Mouse (Mus musculus): ENCODE results near the gene Pdxp.
"Not testable (repeated sequence)": the region's sequence is repeated elsewhere in the genome, so short reads cannot be mapped to it uniquely, and the experiment has no call there.

Pdxp gene

GRCm38 (mm10) chr15:78913632-78914090 is at the start of gene Pdxp:
TSS of gene Pdxp (plus strand) at chr15:78913919.
- peak; percentile 87 for DNase-seq (ENCODE audit: low read depth, low spot score)

- DNase-seq (ENCODE audit: low read depth, low spot score), result no peak
These were observed 45.3 kb upstream of the Pdxp start for GRCm38 (mm10) chr15:78868398-78868797.

DNA sequence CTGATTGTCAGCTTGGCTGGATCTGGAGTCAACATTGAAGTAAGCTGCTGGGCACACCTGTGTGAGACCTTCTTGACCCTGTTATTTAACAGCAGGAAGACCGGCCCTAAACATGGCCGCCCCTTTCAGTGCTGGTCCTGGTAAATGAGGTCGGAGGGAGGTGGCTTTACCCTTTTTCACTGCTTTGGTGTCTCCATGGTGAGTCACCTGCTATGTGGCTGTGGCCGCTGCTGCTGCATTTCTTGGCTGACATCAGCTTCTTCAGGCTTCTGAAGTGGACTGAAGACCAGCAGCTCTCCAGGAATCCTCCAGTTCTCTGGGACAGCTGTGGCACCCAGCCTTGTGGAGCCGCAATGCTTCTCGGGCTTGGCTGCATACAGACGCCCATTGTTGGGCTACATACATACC is 44.9 kb upstream of the Pdxp start:
- DNase-seq (ENCODE audit: low read depth, low spot score), result no peak

DNA sequence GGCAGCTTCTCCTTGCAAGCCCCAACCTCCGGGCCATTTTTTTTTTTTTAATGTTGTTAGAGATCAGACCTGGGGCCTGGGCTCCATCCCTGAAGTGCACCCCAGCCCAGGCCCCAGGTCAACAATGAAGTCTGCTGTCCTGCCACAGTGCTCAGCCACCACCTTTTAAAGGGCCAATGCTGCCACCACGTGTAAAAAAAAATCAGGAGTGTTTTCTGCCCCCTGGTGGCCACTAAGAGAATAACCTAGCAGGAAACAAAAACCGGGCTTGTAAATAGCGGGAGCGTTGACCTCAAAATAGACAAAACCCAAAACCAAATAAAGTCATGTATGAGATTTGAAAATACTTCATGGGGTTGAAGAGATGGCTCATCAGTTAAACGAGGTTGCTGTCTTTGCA is 43.9 kb upstream of the Pdxp start:
- DNase-seq (ENCODE audit: low read depth, low spot score), result no peak

DNA sequence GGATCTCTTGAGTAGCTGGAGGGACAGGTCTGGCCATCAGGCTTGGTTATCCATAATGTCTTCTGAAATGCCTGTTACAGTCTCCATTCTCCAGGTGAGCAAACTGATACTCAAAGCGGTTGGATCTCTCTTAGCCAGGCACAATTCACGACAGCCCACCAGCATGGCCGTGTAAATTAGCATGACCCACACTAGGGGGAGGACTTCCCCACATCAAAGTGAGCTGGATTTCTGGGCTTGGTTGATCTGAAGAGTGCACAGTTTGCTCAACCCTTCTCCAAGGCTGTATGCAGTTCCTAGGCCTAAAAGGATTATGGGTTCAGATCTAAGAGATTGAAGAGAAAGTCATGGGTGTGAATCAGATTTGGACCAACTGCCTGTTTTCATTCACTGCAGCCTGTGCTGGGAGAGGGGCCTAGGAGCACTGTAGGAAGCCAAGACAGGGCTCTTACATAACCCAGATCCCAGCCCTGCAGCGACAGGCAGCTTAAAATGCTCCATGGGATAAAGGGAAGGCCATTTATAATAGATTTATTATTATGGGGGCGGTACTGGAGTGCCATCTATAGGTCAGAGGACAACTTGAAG is 41.6 kb upstream of the Pdxp start:
- DNase-seq (ENCODE audit: low read depth, low spot score), result no peak

- no peak for DNase-seq (ENCODE audit: low read depth, low spot score)
These were observed 39.8 kb upstream of the Pdxp start for GRCm38 (mm10) chr15:78873803-78874435.

DNA sequence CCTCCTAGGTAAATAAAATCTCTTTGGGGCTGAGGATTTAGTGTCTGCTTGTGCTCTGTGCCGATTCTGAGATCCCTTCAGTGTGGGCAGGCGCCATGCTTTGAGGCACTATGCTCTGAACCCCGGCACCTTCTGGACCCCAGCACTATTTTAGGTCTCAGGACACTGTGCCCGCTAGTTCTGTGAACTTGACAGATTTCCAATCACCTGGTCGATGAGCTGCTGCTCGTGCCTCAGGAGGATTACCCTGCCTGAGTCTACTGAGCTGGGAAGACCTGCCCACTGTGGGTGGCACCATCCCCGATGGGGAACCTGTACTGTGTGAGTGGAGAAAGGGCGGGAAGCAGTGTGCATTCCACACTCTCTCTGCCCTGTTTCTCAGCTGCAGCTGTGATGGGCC is 38.7 kb upstream of the Pdxp start:
- DNase-seq (ENCODE audit: low read depth, low spot score), result no peak

GRCm38 (mm10) chr15:78875537-78875936 is 38.2 kb upstream of the Pdxp start:
- no peak for DNase-seq (ENCODE audit: low read depth, low spot score)

GRCm38 (mm10) chr15:78876258-78876696 is 37.4 kb upstream of the Pdxp start:
- DNase-seq (ENCODE audit: low read depth, low spot score), result peak; percentile 43

DNA sequence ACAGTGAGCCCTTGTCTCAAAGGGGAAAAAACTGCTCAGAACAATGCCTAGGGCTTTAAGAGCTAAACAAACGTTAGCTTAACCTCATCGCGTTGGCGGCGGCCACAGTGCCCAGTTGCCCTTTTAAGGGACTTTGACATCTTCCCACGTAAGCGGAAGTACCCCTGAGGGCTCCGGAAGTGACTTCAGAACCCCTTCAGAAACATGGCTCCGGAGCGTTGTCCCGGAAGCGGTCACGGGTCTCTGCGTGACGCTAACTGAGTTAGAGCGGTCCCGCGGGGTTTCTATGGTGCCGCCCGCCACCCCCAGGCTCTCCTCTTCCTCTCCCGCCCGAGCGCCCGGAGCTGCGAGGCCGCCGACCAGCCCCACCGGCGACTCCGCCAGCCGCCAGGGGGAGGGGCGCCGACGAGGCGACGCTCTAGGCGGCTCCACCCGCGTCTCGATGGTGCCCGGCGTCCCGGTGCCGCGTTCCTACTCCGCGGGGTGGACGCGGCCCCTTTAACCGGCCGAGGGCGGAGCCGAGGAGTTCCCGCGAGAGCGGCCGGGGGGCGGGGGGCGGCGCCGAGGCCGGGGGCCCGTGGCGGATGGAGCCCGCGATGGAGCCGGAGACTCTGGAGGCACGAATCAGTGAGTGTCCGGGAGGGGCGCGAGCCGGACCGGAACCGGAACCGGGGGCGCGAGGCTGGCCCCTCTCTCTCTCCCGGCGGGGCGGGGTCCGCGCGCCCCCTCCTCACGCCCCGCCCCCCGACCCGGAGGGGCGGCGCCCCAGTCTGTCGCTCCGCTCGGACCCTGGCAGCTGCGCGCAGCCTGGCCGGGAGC is 36.5 kb upstream of the Pdxp start, which contains the start of gene Gga1:
TSS of gene Gga1 (plus strand) at position 200 of the 819 bp plus-strand sequence.
- peak; percentile 91 for DNase-seq (ENCODE audit: low read depth, low spot score)

DNA sequence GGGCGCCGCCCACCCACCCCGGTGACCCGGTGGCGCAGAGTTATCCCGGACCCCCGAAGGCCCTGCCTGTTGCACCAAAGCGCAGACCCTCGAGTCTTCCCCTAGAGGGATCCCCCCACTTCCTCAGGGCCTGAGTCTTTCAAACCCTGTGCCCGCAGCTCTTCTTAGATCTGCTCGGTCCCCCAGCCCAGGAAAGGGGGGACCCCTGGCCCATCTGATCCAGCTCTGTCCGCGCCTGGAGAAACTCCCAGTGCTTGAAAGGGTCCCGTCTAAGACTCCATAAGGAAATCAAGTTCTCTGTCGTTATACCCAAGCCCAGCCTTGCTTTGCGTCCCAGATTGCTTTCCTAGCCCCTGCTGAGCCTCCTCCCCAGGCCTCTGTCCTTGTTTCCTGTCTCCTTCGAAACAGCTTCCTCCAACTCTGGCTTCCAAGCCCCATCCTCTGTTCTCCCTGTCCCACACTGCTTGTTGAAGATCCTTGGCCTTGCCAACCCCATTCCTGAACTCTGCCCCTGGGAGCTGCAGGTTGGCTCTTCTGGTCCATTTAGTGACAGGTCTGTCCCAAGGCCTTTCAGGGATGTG is 35.8 kb upstream of the Pdxp start:
- no peak for DNase-seq (ENCODE audit: low read depth, low spot score)

GRCm38 (mm10) chr15:78878792-78879516 is 34.8 kb upstream of the Pdxp start:
- not testable (repeated sequence) for DNase-seq (ENCODE audit: low read depth, low spot score)

DNA sequence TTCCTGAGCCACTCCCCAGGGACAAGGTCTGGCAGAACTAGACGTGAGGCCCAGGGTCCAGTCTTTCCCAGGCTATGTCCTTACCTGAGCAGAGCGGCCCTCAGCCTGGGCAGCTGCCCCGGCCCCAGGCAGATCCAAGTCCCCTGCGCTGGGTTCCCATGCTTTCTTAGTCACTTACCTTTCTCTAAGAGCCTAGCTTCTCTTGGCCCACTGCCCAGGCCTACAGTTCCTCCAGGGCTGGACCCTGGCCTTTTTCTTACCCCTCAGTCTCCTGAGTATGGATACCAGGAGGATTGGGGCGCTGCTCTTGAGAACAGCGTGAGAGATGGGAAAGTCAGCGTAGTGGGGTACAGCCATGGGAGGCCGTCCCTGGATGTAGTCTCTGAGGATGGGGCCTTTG is 33.3 kb upstream of the Pdxp start:
- no peak for DNase-seq (ENCODE audit: low read depth, low spot score)

DNA sequence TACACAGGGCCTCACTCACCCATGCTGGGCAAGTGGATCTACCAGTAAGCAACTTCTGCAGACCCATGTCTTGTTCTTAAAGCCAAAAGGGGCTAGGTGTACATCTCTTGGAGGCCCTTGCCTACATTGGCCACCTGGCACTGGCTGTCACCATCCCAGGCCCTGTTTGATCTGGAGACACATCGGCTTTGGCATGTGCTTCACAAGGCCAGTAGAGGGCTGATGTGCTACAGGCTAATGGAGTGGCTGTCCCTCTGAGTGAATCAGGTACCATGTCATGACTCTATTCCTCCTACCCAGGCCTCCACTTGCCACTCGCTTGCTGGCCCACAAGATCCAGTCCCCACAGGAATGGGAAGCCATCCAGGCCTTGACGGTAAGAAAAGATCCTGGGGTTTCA is 31.9 kb upstream of the Pdxp start:
- no peak for DNase-seq (ENCODE audit: low read depth, low spot score)

DNA sequence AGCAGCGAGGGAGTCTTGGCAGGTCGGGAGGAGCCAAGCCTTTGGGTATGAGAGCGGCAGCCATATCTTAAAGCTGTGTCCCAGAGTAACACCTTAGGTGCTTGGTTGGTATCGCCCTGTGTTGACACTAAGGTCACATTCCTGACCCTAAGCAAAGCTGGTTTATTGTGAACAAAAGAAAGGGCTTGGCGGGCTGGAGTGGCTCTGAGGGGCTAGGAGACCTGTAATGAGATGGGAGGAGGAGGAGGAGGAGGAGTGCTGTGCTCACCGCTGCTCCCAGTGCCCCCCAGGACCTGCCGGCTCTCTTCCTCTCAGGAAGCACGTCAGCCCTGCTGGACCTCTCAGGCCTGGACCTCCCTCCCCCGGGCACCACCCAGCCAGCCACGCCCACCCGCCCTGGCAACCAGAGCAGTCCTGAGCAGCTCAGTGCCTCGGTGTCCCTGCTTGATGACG is 24.3 kb upstream of the Pdxp start:
- no peak for DNase-seq (ENCODE audit: low read depth, low spot score)

DNA sequence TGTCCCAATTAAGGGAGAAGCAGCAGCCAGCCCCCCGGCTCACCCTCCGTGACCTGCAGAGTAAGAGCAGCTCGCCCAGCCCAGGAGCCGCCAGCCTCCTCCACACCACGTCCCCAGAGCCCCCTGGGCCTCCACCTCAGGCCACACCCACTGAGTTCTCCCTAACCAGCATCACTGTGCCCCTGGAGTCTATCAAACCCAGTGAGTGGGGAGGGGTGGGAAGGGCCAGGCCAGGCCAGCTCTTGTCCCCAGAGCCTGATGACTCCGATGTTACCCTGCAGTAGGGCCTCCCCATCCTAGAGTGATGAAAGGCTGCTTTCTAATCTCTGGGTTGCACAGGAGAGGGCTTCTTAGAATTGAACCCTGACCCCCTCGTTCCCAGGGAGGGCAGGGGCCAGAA is 21.3 kb upstream of the Pdxp start:
- DNase-seq (ENCODE audit: low read depth, low spot score), result no peak

- no peak for DNase-seq (ENCODE audit: low read depth, low spot score)
These were observed 19.0 kb upstream of the Pdxp start for GRCm38 (mm10) chr15:78894726-78895125.

DNA sequence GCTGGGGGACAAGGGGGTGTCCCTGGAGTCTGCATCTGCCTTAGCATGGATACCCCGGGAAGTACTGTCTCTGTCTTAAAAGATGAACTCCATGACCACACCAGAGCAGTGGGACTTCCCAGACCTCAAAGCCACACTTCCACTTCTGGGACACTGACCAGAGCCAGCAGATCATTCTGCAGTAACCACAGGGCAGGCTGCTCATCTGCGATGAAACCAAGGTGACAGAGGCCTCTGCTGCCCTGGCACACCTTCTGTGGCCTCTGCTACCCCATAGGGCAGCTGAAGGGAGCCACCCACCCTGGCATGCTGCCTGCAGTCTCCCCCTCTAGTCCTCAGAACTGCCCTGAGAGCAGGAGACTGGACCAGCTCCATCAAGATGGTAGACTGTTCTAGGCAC is 18.0 kb upstream of the Pdxp start:
- DNase-seq (ENCODE audit: low read depth, low spot score), result no peak

DNA sequence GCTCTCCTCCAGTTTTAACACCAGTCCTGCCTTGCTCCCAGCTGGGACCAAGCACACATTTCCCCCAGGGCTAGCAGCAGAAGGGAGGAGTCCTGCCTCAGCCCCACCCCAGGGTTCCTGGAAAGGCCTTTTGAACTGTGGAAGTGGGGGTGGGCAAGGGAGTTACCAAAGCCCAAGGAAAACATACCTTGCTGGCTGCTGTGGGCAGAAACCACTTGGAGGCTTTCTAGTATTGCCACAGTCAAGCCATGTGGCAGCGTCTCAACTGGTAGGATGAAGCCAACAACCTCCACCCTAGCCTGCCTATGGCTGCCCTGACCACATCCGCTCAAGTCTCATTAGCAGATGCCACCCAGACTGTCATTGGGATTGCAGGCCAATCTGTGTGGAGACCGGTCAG is 17.6 kb upstream of the Pdxp start:
- DNase-seq (ENCODE audit: low read depth, low spot score), result no peak

DNA sequence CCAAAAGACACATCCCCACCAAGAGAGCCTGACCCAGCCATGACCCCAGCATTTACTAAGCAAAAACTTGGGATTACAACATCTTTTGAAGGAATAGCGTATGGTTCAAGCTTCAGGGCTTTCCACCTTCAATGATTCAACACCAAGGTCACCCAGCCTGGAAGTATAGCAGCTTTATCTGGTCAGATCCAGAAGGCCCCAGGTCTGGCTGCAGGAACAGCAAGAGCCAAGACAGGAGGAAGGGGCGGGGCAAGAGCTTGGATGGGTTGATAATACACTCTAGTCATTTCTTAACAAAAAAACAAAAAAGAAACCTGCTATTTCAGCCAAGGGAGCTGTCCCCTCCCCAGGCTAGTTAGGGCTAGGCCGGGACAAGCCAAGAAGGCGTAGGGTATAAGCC is 16.2 kb upstream of the Pdxp start:
- DNase-seq (ENCODE audit: low read depth, low spot score), result no peak

DNA sequence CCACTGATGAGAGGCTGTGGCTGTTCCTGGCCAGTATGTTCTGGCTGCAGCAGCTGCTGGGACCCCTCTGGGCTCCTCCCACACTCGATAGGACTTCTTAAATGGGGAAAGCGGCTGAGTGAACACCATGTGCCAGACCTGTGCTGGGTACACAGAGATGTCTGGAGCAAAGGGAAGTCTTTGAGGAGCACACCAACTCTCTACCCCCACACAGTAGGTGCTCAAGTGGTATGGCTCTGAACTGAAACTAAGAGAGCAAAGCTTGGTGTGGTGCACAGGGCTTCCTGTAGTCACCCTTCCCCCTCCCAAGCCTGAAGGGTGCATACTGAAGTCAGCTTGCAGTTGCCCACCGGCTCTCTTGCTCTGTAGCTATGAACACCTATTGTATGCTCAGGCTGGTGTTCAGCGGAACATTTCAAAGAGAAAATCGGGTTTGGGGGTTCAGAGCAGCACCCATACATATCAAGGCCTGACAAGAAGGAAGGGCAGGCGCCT is 15.2 kb upstream of the Pdxp start:
- no peak for DNase-seq (ENCODE audit: low read depth, low spot score)

All from retina, adult 2 months (tissue).